Mouse (Mus musculus) heart, postnatal 4 days (tissue): ENCODE measurements around the gene Gm3238. TPM values are rescaled to one million over a fixed set of nuclear protein-coding genes. Genes with fewer than 3 reads are reported as not detected.
"Not testable (repeated sequence)": the region's sequence is repeated elsewhere in the genome, so short reads cannot be mapped to it uniquely, and the experiment has no call there.

ENCODE experiments used
- DNase-seq: peaks from one replicate; pipeline ENCODE4 v3.0.0; 2021
- total RNA-seq, 2 experiments: library from RNA; stranded (reverse); gene quantifications; 2 replicates each; pipeline ENCODE4 v1.2.3; 2021

Gene Gm3238
- total RNA-seq = not detected

DNA sequence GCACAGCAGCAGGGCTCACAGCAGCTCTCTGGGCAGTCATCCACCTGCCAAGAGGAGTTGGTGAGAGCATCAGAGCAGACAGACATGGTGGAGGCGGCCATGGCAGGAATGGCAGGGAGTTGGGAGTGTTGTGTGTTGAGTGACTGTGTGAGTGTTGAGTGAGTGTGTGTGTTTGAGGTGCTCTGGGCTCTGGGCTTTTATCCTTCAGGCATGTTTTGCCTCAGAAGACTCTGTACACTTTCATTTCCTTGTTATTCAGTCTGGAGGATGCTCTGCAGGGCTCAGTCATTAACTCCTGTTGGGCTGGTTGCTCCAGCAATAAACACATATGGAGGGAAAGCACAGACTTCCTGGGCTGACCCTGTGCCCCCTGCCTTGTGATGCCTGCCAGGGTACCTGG is at the start of gene Gm3238:
Gene Gm3238, minus strand, starts transcription at position 101 of the 400 bp plus-strand sequence.
- not testable (repeated sequence) for DNase-seq

DNA sequence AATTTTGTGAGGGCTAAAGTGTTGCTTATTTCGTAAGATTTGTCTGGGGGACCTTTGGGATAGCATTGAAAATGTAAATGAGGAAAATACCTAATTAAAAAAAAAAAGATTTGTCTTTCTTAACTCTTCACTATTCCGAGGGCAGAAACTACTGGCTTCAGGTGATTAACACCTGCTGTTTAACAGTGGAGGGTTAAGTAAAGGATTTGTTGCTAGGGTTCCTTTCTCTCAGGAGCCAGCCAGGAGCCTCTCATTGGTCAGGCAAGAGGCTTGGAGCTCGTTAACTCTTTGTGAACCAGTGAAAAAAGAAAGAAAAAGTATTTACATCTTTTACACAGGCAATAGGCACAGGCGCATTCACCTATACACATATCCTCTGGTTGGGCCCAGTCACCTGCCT is 48.1 kb upstream of the Gm3238 start:
- DNase-seq = no peak

DNA sequence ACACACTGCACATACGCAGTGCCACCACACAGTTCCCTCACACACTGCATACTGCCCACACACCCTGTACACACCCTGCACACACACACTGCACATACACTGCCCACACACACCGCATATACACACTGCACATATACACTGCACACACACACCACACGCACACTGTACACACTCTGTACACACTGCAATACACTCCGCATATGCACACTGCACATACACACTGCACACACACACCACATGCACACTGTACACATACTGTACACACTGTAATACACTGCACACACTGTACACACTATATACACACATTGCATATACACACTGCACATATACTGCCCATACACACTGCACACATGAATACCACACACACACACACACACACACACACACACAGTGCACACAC is 47.4 kb upstream of the Gm3238 start:
- DNase-seq = no peak

DNA sequence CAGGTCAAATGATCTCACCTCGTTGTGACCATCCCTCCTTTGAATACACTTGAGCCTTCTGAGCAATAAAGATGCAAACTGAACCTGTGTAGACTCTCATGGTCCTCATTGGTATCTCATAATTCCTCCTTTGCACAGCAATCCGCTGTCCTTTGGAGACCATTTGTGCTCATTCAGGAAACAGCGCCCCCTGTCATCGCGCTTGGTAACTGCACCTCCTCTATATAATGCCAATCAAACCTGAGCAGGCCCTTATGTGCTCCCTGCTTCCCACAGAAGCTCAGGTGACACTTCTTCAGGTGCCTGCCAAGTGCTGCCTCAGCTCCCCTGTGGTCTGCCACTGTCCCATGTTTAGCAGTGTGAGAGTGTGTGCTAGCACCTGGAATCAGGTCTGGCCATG is 44.4 kb upstream of the Gm3238 start:
- DNase-seq = peak; percentile 32

DNA sequence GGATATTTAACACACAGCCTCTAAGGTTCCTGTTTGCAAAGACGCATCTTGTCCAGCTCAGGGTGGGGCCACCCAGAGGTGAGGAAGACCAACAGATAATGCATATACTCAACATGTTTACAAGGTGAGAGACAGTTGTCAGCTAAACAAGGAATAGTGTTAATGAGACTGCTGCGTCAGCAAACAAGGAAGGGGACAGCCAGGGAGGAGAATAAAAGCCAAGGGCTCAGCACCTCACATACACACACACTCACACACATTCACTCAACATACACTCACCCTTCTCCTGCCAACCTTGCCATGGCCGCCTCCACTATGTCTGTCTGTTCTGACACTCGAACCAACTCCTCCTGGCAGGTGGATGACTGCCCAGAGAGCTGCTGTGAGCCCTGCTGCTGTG is 43.3 kb upstream of the Gm3238 start, which contains the start of gene Gm2696:
Gene Gm2696, plus strand, starts transcription at position 301 of the 400 bp plus-strand sequence.
- DNase-seq = no peak

DNA sequence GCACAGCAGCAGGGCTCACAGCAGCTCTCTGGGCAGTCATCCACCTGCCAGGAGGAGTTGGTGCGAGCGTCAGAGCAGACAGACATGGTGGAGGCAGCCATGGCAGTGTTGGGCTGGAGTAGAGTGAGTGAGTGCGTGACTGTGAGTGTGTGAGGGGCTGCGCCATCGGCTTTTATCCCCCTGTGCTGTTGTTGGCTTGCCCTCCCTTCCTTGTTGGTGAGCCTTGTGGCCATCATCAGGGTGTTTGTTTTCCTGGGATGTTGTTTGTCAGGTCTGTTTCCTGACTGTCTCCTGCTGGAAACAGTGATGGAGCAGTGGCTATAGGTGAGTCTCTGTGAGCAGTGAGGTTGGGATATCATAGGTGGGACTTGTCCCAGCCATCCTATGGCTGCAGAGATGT is 40.6 kb upstream of the Gm3238 start, which contains the start of gene Gm9507:
Gene Gm9507, minus strand, starts transcription at position 101 of the 400 bp plus-strand sequence.
- DNase-seq = no peak

DNA sequence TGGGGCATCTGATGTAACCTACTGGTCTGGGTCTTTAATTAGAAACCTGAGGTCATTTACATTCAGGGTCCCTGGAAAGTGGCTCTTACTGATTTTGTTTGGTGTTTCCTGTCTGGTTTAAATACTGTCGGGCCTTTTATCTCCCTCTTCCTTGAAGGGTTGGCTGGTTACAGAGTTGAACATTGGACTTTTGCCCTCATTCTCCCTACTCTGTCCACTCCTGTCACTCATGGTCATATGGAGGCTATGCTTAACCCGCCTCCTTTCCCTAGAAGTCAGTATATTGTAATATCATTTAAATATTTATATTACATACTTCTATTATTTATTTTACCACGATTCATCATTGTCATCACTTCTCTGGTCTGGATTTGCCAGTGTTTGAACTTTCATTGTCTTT is 33.0 kb upstream of the Gm3238 start:
- no peak for DNase-seq

DNA sequence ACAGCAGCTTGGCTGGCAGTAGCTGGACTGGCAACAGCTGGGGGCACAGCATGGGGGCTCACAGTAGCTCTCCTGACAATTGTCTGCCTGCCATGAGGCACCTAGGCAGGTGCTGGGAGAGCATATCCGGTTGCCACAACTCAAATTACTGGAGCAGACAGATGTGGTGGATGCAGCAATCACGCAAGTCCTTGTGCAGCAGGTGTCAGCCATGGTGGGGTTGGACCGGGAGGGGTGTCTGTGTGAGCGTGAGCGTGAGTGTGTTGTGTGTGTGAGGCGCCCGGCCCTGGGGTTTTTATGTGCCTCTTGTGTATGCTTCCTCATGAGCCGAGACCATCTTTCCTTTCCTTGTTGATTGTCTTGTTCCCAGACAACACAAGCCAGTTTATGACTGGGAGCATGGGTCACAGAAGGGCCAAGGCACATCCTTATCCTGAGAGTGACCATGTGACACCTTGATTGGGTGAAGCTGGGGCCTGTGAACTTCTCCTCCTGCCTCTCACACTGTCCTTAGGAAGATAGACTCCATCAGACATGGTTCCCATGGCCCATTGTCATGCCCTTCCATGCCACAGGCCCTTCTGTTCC is 27.9 kb upstream of the Gm3238 start, which contains the start of gene Gm19668:
Gene Gm19668, minus strand, starts transcription at position 213 of the 588 bp plus-strand sequence.
- no peak for DNase-seq

DNA sequence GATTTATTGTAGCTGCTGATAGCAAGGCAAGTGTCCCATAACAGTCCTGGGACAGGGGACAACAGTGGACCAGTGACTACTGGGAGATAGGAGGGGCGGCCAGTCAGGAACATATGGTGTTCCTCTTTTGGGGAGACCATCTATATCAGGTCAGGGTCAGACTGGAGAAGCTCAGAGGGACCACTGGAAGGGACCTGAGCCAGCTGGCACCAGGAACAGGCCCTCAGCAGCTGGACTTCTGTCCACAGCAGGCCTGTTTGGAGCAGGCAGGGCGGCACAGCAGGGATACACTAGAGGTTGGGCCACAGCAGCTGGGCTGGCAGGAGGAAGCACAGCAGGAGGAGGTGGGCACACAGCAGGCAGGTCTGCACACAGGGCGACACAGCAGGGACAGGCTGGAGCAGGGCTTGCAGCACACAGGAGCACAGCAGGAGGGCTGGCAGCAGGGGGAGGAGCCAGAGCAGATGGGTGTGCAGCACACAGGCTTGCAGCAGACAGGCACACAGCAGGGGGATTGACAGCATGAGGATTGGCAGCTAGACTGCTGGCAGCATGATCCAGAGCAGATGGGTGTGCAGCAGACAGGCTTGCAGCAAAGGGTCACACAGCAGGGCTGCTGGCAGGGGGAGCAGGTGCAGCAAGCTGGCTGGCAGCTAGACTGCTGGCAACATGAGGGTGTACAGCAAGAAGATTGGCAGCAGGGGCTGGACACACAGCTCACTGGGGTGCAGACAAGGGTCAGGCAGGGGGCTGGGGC is 27.2 kb upstream of the Gm3238 start:
- DNase-seq = peak; percentile 42

DNA sequence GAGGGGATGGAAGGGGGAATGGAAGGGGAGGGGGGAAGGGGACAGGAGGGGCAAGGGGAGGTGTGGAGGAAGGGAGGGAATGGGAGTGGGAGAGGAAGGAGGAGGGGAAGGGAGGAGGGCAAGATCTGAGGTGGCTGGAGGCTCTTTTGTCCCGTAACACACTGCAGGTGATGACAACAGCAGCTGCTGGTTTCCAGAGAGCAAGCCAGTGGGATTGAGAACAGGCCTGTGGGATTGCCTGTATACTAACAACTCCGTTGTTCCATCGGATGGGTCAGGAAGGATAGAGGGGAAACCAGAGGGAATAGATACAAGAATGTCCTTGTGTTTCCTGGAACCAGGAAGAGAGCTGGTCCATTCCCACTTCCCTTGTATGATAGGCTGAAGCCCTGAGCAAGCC is 26.6 kb upstream of the Gm3238 start:
- peak; percentile 44 for DNase-seq

DNA sequence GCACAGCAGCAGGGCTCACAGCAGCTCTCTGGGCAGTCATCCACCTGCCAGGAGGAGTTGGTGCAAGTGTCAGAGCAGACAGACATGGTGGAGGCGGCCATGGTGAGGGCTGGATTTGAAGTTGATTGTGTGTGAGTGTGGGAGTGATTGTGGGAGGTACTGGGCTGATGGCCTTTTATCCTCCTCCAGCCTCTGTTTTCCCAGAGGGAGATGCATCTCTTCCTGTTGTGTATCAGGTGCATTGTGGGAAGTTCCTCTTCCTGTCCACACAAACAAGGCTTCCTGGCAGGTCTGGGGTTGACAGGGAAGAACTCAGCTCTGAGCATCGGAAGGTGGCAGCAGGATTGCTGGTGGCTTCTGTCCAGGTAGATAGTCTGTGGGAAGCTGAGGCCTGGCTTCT is 23.9 kb upstream of the Gm3238 start, which contains the start of gene Gm9639:
Gene Gm9639, minus strand, starts transcription at position 101 of the 400 bp plus-strand sequence.
- no peak for DNase-seq

DNA sequence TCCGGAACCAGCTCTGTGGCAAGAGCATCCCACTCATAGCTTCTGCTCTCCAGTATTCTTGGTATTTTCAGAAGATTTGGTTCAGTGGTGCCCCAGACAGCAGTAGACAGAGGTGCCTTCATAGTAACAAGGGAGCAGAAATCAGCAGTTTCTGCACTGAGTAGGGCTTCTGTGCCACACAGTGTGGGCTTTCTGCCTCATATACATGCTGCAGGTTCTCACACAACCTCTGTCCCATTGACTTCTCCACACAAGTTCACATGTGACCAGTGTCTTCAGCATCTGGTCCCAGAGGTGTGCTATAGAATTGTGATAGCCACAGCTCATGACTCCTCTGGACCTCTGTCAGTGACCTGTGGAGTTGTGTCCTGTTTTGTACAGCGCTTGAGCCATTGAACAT is 17.5 kb upstream of the Gm3238 start:
- DNase-seq = no peak

DNA sequence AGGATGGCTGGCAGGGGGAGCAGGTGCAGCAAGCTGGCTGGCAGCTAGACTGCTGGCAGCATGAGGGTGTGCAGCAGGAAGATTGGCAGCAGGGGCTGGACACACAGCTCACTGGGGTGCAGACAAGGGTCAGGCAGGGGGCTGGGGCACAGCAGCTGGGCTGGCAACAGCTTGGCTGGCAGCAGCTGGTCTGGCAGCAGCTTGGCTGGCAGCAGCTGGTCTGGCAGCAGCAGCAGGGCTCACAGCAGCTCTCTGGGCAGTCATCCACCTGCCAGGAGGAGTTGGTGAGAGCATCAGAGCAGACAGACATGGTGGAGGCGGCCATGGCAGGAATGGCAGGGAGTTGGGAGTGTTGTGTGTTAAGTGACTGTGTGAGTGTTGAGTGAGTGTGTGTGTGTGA is 16.8 kb upstream of the Gm3238 start, which contains the start of gene Gm7137:
Gene Gm7137, minus strand, starts transcription at position 325 of the 400 bp plus-strand sequence.
- DNase-seq = peak; percentile 28

DNA sequence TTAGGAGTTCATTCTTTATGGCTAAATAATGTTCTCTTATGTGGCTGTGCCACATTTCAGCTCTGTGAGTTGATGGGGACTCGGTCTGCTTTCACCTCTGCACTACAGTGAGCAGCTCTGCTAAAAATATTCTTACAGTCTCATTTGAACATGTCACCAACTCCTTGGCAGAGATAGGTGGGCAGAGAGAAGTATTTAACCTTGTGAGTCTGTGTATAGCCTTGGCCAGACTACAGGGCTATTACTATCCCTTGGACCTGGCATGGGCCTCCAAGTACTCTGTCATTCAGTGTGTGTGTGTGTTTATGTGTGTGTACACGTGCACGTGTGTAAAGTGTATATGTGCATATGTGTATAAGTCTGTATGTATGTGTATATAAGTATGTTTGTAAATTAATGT is 12.3 kb upstream of the Gm3238 start:
- not testable (repeated sequence) for DNase-seq

DNA sequence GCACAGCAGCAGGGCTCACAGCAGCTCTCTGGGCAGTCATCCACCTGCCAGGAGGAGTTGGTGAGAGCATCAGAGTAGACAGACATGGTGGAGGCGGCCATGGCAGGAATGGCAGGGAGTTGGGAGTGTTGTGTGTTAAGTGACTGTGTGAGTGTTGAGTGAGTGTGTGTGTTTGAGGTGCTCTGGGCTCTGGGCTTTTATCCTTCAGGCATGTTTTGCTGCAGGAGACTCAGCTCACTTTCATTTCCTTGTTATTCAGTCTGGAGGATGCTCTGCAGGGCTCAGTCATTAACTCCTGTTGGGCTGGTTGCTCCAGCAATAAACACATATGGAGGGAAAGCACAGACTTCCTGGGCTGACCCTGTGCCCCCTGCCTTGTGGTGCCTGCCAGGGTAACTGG is 11.3 kb upstream of the Gm3238 start, which contains the start of gene Gm3250:
Gene Gm3250, minus strand, starts transcription at position 101 of the 400 bp plus-strand sequence.
- DNase-seq = not testable (repeated sequence)

DNA sequence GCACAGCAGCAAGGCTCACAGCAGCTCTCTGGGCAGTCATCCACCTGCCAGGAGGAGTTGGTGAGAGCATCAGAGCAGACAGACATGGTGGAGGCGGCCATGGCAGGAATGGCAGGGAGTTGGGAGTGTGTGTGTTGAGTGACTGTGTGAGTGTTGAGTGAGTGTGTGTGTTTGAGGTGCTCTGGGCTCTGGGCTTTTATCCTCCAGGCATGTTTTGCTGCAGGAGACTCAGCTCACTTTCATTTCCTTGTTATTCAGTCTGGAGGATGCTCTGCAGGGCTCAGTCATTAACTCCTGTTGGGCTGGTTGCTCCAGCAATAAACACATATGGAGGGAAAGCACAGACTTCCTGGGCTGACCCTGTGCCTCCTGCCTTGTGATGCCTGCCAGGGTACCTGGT is 5.7 kb upstream of the Gm3238 start, which contains the start of gene Gm7138:
Gene Gm7138, minus strand, starts transcription at position 101 of the 400 bp plus-strand sequence.
- not testable (repeated sequence) for DNase-seq

DNA sequence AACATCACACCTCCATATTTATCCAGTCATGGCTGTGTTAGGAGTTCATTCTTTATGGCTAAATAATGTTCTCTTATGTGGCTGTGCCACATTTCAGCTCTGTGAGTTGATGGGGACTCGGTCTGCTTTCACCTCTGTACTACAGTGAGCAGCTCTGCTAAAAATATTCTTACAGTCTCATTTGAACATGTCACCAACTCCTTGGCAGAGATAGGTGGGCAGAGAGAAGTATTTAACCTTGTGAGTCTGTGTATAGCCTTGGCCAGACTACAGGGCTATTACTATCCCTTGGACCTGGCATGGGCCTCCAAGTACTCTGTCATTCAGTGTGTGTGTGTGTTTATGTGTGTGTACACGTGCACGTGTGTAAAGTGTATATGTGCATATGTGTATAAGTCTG is 1.0 kb upstream of the Gm3238 start:
- not testable (repeated sequence) for DNase-seq

DNA sequence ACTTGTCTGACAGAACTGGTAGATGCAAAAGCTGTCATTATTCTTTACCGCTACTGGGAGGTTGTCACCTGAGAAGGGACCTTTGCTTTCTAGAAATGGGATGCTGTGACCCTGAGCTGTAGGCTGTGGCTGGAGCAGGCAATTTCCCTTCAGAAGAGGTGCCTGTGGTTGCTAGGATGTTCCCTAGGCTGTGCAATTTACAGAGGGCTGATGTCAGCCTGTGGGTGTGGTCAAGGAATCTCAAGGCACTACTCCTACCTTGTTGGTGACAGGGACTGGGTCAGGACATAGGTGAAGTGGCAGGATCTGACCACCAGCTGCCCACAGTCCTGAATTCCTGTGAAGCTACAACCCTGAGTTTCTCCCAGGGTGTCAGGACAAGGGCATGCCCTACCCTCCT is 1.4 kb downstream of the Gm3238 start:
- DNase-seq = no peak

DNA sequence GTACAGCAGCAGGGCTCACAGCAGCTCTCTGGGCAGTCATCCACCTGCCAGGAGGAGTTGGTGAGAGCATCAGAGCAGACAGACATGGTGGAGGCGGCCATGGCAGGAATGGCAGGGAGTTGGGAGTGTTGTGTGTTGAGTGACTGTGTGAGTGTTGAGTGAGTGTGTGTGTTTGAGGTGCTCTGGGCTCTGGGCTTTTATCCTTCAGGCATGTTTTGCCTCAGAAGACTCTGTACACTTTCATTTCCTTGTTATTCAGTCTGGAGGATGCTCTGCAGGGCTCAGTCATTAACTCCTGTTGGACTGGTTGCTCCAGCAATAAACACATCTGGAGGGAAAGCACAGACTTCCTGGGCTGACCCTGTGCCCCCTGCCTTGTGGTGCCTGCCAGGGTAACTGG is 11.5 kb downstream of the Gm3238 start, which contains the start of gene Gm3233:
Gene Gm3233, minus strand, starts transcription at position 101 of the 400 bp plus-strand sequence.
- not testable (repeated sequence) for DNase-seq

DNA sequence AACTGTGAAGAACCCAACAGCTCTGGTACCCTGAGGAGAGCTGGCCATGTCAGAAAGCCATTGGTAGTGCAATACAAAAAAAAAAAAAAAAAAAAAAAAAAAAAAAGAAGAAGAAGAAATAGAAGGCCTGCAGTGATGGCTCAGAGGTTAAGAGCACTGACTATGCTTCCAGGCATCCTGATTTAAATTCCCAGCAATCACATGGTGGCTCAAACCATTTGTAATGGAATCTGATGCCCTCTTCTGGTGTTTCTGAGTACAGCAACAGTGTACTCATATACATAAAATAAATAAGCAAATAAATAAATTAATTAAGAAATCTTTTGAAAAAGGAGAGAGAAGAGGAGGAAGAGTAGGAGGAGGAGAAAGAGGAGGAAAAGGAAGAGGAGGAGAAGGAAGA is 17.7 kb downstream of the Gm3238 start:
- DNase-seq = no peak

DNA sequence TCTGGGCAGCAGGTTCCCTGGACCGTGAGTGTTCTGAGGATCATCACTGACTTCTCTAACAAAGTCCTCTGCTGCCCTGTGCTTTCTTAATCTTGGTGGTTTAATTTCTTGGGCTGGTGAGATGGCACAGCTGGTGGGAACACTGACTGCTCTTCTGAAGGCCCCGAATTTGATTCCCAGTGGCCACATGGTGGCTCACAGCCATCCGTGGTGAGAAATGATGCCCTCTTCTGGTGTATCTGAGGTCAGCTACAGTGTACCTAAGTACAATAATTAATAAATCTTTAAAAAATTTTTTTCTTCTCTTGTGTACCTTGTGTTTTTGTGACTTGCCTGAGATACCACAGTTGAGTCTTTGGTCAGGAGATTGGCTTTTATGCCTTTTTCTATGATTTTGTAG is 18.8 kb downstream of the Gm3238 start:
- not testable (repeated sequence) for DNase-seq

DNA sequence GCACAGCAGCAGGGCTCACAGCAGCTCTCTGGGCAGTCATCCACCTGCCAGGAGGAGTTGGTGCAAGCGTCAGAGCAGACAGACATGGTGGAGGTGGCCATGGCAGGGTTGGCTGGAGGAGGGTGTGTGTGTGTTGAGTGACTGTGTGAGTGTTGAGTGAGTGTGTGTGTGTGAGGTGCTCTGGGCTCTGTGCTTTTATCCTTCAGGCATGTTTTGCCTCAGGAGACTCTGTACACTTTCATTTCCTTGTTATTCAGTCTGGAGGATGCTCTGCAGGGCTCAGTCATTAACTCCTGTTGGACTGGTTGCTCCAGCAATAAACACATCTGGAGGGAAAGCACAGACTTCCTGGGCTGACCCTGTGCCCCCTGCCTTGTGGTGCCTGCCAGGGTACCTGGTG is 19.9 kb downstream of the Gm3238 start, which contains the start of gene Gm9736:
Gene Gm9736, minus strand, starts transcription at position 101 of the 400 bp plus-strand sequence.
- DNase-seq = not testable (repeated sequence)

DNA sequence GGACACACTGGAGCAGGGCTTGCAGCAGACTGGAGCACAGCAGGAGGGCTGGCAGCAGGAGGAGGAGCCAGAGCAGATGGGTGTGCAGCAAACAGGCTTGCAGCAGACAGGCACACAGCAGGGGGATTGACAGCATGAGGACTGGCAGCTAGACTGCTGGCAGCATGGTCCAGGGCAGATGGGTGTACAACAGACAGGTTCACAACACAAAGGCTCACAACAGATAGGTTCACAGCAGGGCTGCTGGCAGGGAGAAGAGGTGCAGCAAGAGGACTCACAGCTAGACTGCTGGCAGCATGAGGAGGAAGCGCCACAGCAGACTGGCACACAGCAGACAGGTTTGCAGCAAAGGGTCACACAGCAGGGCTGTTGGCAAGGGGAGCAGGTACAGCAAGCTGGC is 20.4 kb downstream of the Gm3238 start:
- not testable (repeated sequence) for DNase-seq
